Comparison of ENCODE assay signal across 15 mouse cellular contexts in the genomic region with DNA sequence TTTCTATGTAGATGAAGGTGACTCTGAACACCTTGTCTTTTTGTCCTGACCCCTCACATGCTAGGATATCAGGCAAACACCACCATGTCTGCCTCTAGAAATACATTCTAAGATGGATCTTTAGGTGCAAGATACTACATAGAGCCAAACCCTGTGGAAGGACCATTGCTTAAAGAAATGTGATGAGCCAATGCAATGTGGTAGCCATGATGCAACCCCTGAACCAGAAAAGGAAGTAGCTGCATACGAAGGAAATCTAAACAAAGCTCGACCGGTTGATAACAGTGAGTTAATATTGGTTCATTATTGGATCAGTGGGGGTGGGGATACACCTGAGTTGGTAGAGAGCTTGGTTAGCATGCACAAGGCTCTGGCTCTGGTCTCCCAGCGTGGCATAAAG.
"Had no signal": no experiment of that assay in that cellular context is flagged by ENCODE, and none has a peak within 500 bp of the region (broad histone marks: within the 10 kb centered on the region; RNA-seq: fewer than 3 reads in every experiment).

No protein-coding gene starts in this region.

- H3K27ac ChIP-seq: layer of hippocampus, adult 2 months; liver, embryonic 13.5 days; midbrain, embryonic 12.5 days; neural tube, embryonic 12.5 days; neural tube, embryonic 15.5 days had no signal

- H3K4me3 ChIP-seq: layer of hippocampus, adult 2 months; liver, embryonic 13.5 days; midbrain, embryonic 12.5 days; neural tube, embryonic 12.5 days; neural tube, embryonic 15.5 days had no signal

- H3K9me3 ChIP-seq: liver, embryonic 13.5 days; midbrain, embryonic 12.5 days; neural tube, embryonic 12.5 days; neural tube, embryonic 15.5 days had no signal

- H3K27me3 ChIP-seq: liver, embryonic 13.5 days; midbrain, embryonic 12.5 days; neural tube, embryonic 12.5 days; neural tube, embryonic 15.5 days had no signal

- H3K4me2 ChIP-seq: liver, embryonic 13.5 days; midbrain, embryonic 12.5 days; neural tube, embryonic 12.5 days; neural tube, embryonic 15.5 days had no signal

- H3K4me1 ChIP-seq: liver, embryonic 13.5 days; midbrain, embryonic 12.5 days; neural tube, embryonic 12.5 days; neural tube, embryonic 15.5 days had no signal

- ATAC-seq: intestine, embryonic 16.5 days; midbrain, embryonic 16.5 days had no signal

- H3K9ac ChIP-seq: liver, embryonic 13.5 days; midbrain, embryonic 12.5 days; neural tube, embryonic 12.5 days; neural tube, embryonic 15.5 days had no signal

- DNase-seq: kidney, adult 18-20 months; kidney, adult 9 months; kidney, postnatal 14 days; layer of hippocampus, adult 9-11 months; liver, embryonic 13.5 days; lung, adult 2 months; retina, postnatal 1 day; thymus, adult 18-20 months; thymus, postnatal 36 days had no signal

- H3K36me3 ChIP-seq: liver, embryonic 13.5 days; midbrain, embryonic 12.5 days; neural tube, embryonic 12.5 days; neural tube, embryonic 15.5 days had no signal
